Mouse (Mus musculus): ENCODE results near the gene Lrrc8d. TPM values are rescaled to one million over a fixed set of nuclear protein-coding genes. Genes with fewer than 3 reads are reported as not detected.
A peak's percentile ranks its signal among the peaks of the same experiment; 100 is the strongest.

The Lrrc8d gene
- total and polyA plus RNA-seq, 3 experiments = 11.4 to 258 (median 21.9) TPM

DNA sequence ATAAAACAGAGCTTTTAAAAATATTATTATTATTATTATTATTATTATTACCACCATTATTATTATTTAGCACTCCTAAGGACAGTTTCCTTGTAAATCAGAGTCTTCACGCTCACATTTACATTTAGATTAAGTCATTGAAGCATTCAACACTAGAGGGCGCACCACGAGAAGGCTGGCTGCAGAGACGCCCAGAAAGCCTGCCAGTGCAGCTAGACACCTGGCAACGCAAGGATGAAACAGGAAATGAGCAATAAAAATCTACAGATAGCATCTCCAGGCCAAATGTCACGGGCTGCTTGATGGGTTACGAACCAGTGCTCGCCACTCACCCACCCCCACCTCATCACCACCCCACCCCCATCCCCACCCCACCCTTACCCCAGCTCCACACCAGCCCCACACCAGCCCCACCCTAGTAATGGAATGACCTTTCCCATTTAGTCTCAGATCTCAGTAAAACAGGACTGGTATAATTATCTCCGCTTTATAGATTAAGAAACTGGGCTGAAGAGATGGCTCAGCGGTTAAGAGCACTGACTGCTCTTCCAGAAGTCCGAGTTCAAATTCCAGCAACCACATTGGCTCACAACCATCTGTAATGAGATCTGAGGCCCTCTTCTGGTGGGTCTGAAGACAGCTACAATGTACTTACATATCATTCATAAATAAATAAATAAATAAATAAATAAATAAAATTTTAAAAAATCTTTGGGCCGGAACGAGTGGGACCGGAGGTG lies 14.7 kb upstream of the Lrrc8d start:
- H3K9ac ChIP-seq (ENCODE audit: control insufficient read depth, low read depth, low read length, poor library complexity, severe bottlenecking) = no peak overlapping the region
- no peaks in the 10 kb centered on the region for H3K79me2 ChIP-seq (ENCODE audit: control insufficient read depth, insufficient read depth, low read length, poor library complexity)
- H3K9me3 ChIP-seq (replicated peaks; ENCODE audit: insufficient read depth, low read length) = no peaks in the 10 kb centered on the region
- H3K4me1 ChIP-seq (ENCODE audit: control insufficient read depth in 1 of 2, insufficient read depth in 2 of 2, low read length in 2 of 2) = no peaks in the 10 kb centered on the region
- no peaks in the 10 kb centered on the region for H3K36me3 ChIP-seq (ENCODE audit: control insufficient read depth in 1 of 2, insufficient read depth in 2 of 2, low read length in 2 of 2)
- DNase-seq (ENCODE audit: low read depth, low spot score) = peak; percentile 86
- no peak overlapping the region for H3K4me3 ChIP-seq (ENCODE audit: control insufficient read depth in 1 of 2, insufficient read depth in 1 of 2, low read depth in 2 of 2, low read length in 2 of 2)
- H3K27ac ChIP-seq (ENCODE audit: control insufficient read depth, low read depth, low read length) = no peak overlapping the region
- no peaks in the 10 kb centered on the region for H3K27me3 ChIP-seq (ENCODE audit: control insufficient read depth in 1 of 2, insufficient read depth in 2 of 2, low read length in 2 of 2)
- TF ChIP-seq POLR2A (IDR thresholded peaks at IDR 0.05; ENCODE audit: control insufficient read depth in 1 of 2, insufficient read depth in 1 of 2, low read depth in 1 of 2, low read length in 2 of 2, poor library complexity in 1 of 2) = no peak
- peak; percentile 74 for TF ChIP-seq RAD21 (IDR thresholded peaks at IDR 0.05; ENCODE audit: low read depth, low read length)
- no peak for TF ChIP-seq GABPA (IDR thresholded peaks at IDR 0.05; ENCODE audit: low read depth, low read length)
- no peak for TF ChIP-seq TAL1 (IDR thresholded peaks at IDR 0.05; ENCODE audit: low read length)
- no peak for TF ChIP-seq NRF1 (IDR thresholded peaks at IDR 0.05; ENCODE audit: insufficient read depth, low read depth, low read length, poor library complexity, severe bottlenecking)
- TF ChIP-seq TCF12 (IDR thresholded peaks at IDR 0.05; ENCODE audit: low read depth, low read length) = no peak
- no peak for TF ChIP-seq ETS1 (IDR thresholded peaks at IDR 0.05; ENCODE audit: low read depth, low read length)
- no peak for TF ChIP-seq MAFK (IDR thresholded peaks at IDR 0.05; ENCODE audit: borderline replicate concordance, low read depth, low read length)
- no peak for TF ChIP-seq USF1 (IDR thresholded peaks at IDR 0.05; ENCODE audit: low read depth, low read length)
- peak; percentile 48 to 86 (median 80); a peak in 5 of 6 replicates for TF ChIP-seq CTCF (IDR thresholded peaks at IDR 0.05 in 2 of 3, conservative IDR thresholded peaks at IDR 0.05 in 1 of 3; ENCODE audit: control insufficient read depth in 1 of 3, insufficient read depth in 1 of 3, low read depth in 2 of 3, low read length in 3 of 3, poor library complexity in 1 of 3, severe bottlenecking in 1 of 3)
- no peak for TF ChIP-seq MYB (IDR thresholded peaks at IDR 0.05; ENCODE audit: low read depth, low read length)
- no peak for TF ChIP-seq NELFE (IDR thresholded peaks at IDR 0.05; ENCODE audit: low read depth, low read length)
- peak in 1 of 2 experiments; percentile 28; a peak in 1 of 4 replicates for TF ChIP-seq EP300 (IDR thresholded peaks at IDR 0.05; ENCODE audit: low read depth in 1 of 2, low read length in 2 of 2)
- TF ChIP-seq POLR2AphosphoS5 (IDR thresholded peaks at IDR 0.05; ENCODE audit: borderline replicate concordance, low read depth, low read length) = no peak
- TF ChIP-seq BHLHE40 (IDR thresholded peaks at IDR 0.05; ENCODE audit: borderline replicate concordance, low read depth, low read length) = peak; percentile 51; the same call in 1 of the 2 replicates
- TF ChIP-seq HCFC1 (IDR thresholded peaks at IDR 0.05; ENCODE audit: low read depth, low read length) = 0 out of 2 replicates have a peak, but pooled peaks have one; percentile 15
- no peak for TF ChIP-seq E2F4 (IDR thresholded peaks at IDR 0.05; ENCODE audit: borderline replicate concordance, low read depth, low read length)
- no peak for TF ChIP-seq JUND (IDR thresholded peaks at IDR 0.05; ENCODE audit: low read depth, low read length)
- no peak for TF ChIP-seq UBTF (IDR thresholded peaks at IDR 0.05; ENCODE audit: borderline replicate concordance, insufficient read depth, low read depth, low read length)
- TF ChIP-seq MEF2A (IDR thresholded peaks at IDR 0.05; ENCODE audit: extremely low read depth, insufficient replicate concordance, low read depth, low read length, poor library complexity, severe bottlenecking) = no peak
- peak; percentile 65 for TF ChIP-seq SIN3A (IDR thresholded peaks at IDR 0.05; ENCODE audit: low read length)
- TF ChIP-seq TBP (IDR thresholded peaks at IDR 0.05; ENCODE audit: low read depth, low read length) = no peak
- peak; percentile 29; the same call in 1 of the 2 replicates for TF ChIP-seq GATA1 (IDR thresholded peaks at IDR 0.05; ENCODE audit: low read depth, low read length)
- TF ChIP-seq MYC (IDR thresholded peaks at IDR 0.05; ENCODE audit: low read depth, low read length) = no peak
- TF ChIP-seq ZMIZ1 (IDR thresholded peaks at IDR 0.05; ENCODE audit: low read depth, low read length) = no peak
- peak; percentile 49; the same call in 1 of the 2 replicates for TF ChIP-seq MAZ (IDR thresholded peaks at IDR 0.05; ENCODE audit: low read depth, low read length)
- 0 out of 2 replicates have a peak, but pooled peaks have one; percentile 29 for TF ChIP-seq RCOR1 (IDR thresholded peaks at IDR 0.05; ENCODE audit: low read depth, low read length)
- TF ChIP-seq POLR2AphosphoS2 (IDR thresholded peaks at IDR 0.05; ENCODE audit: low read length) = no peak
- TF ChIP-seq ZC3H11A (IDR thresholded peaks at IDR 0.05; ENCODE audit: low read depth, low read length) = peak; percentile 82
- TF ChIP-seq MAX (IDR thresholded peaks at IDR 0.05; ENCODE audit: low read length) = no peak
- TF ChIP-seq CHD2 (IDR thresholded peaks at IDR 0.05; ENCODE audit: low read length) = no peak
- no peak for TF ChIP-seq USF2 (IDR thresholded peaks at IDR 0.05; ENCODE audit: borderline replicate concordance in 1 of 2, insufficient read depth in 1 of 2, low read depth in 1 of 2, low read length in 2 of 2)
- TF ChIP-seq ZKSCAN1 (IDR thresholded peaks at IDR 0.05; ENCODE audit: low read depth, low read length) = no peak
- TF ChIP-seq MXI1 (IDR thresholded peaks at IDR 0.05; ENCODE audit: low read depth, low read length) = no peak
- no peak for TF ChIP-seq CHD1 (IDR thresholded peaks at IDR 0.05; ENCODE audit: low read depth, low read length)
- no peak for TF ChIP-seq ZNF384 (IDR thresholded peaks at IDR 0.05; ENCODE audit: low read depth, low read length)

Measured in MEL (cell line).